Mouse (Mus musculus): ENCODE data around the gene Dcaf7. TPM values are rescaled to one million over a fixed set of nuclear protein-coding genes. Genes with fewer than 3 reads are reported as not detected.
"Not testable (repeated sequence)": the region's sequence is repeated elsewhere in the genome, so short reads cannot be mapped to it uniquely, and the experiment has no call there.

Gene Dcaf7
- total RNA-seq, 2 experiments from 2014 or later = 87.2 to 88.1 TPM

GRCm38 (mm10) chr11:106037418-106037751, 713 bp downstream of the Dcaf7 start:
- peak in 1 of 2 experiments; percentile 21 for DNase-seq (ENCODE audit: low spot score in 2 of 2)

GRCm38 (mm10) chr11:106044349-106044748, 7.7 kb downstream of the Dcaf7 start:
- no peak for DNase-seq (ENCODE audit: low spot score in 2 of 2)

GRCm38 (mm10) chr11:106045256-106045655, 8.6 kb downstream of the Dcaf7 start:
- no peak for DNase-seq (ENCODE audit: low spot score in 2 of 2)

GRCm38 (mm10) chr11:106045780-106046179, 9.1 kb downstream of the Dcaf7 start:
- no peak for DNase-seq (ENCODE audit: low spot score in 2 of 2)

- no peak for DNase-seq (ENCODE audit: low spot score in 2 of 2)
Measured at GRCm38 (mm10) chr11:106046584-106046983, 9.9 kb downstream of the Dcaf7 start.

GRCm38 (mm10) chr11:106053921-106054320, 17.2 kb downstream of the Dcaf7 start:
- no peak for DNase-seq (ENCODE audit: low spot score in 2 of 2)

GRCm38 (mm10) chr11:106054600-106054999, 17.9 kb downstream of the Dcaf7 start:
- DNase-seq (ENCODE audit: low spot score in 2 of 2) = no peak

GRCm38 (mm10) chr11:106055341-106055740, 18.7 kb downstream of the Dcaf7 start:
- no peak for DNase-seq (ENCODE audit: low spot score in 2 of 2)

GRCm38 (mm10) chr11:106056819-106057491, 20.3 kb downstream of the Dcaf7 start:
- no peak for DNase-seq (ENCODE audit: low spot score in 2 of 2)

- no peak for DNase-seq (ENCODE audit: low spot score in 2 of 2)
Measured at GRCm38 (mm10) chr11:106058020-106058419, 21.3 kb downstream of the Dcaf7 start.

GRCm38 (mm10) chr11:106060549-106060948, 23.9 kb downstream of the Dcaf7 start:
- no peak for DNase-seq (ENCODE audit: low spot score in 2 of 2)

GRCm38 (mm10) chr11:106061311-106061710, 24.6 kb downstream of the Dcaf7 start:
- no peak for DNase-seq (ENCODE audit: low spot score in 2 of 2)

GRCm38 (mm10) chr11:106063756-106064155, 27.1 kb downstream of the Dcaf7 start:
- no peak for DNase-seq (ENCODE audit: low spot score in 2 of 2)

GRCm38 (mm10) chr11:106065073-106065922, 28.6 kb downstream of the Dcaf7 start:
- no peak for DNase-seq (ENCODE audit: low spot score in 2 of 2)

- DNase-seq (ENCODE audit: low spot score in 2 of 2) = peak; percentile 85 to 90
Measured at GRCm38 (mm10) chr11:106065923-106066571, 29.4 kb downstream of the Dcaf7 start, which contains the start of gene Taco1. Gene Taco1 (plus strand): TSS chr11:106066061.

- not testable (repeated sequence) for DNase-seq (ENCODE audit: low spot score in 2 of 2)
Measured at GRCm38 (mm10) chr11:106066616-106067015, 29.9 kb downstream of the Dcaf7 start.

GRCm38 (mm10) chr11:106073774-106074173, 37.1 kb downstream of the Dcaf7 start:
- DNase-seq (ENCODE audit: low spot score in 2 of 2) = no peak

GRCm38 (mm10) chr11:106076321-106076720, 39.6 kb downstream of the Dcaf7 start:
- DNase-seq (ENCODE audit: low spot score in 2 of 2) = peak; percentile 39 to 63

- DNase-seq (ENCODE audit: low spot score in 2 of 2) = peak; percentile 95 to 97
Measured at GRCm38 (mm10) chr11:106083708-106084701, 47.3 kb downstream of the Dcaf7 start, which contains the start of gene Map3k3. Gene Map3k3 (plus strand): TSS chr11:106084613.

- DNase-seq (ENCODE audit: low spot score in 2 of 2) = peak; percentile 54 to 56
Measured at GRCm38 (mm10) chr11:106084911-106085561, 48.4 kb downstream of the Dcaf7 start.
